Mouse (Mus musculus): ENCODE data around the gene Glo1. TPM values are rescaled to one million over a fixed set of nuclear protein-coding genes. Genes with fewer than 3 reads are reported as not detected.
"Not testable (repeated sequence)": the region's sequence is repeated elsewhere in the genome, so short reads cannot be mapped to it uniquely, and the experiment has no call there.

Gene Glo1
- polyA plus RNA-seq (2012; fragmentation: generic; extraction: Trizol): 122 TPM
- long read RNA-seq, experiment 1, full-length matches to known transcripts: 508 of 543 reads
- long read RNA-seq, experiment 1, partial matches to known transcripts: 12 of 543 reads
- long read RNA-seq, experiment 1, other reads (novel, unspliced or antisense): 23 of 543 reads
- long read RNA-seq, experiment 2, full-length matches to known transcripts: 1,487 of 1,514 reads
- long read RNA-seq, experiment 2, partial matches to known transcripts: 5 of 1,514 reads
- long read RNA-seq, experiment 2, other reads (novel, unspliced or antisense): 22 of 1,514 reads

DNA sequence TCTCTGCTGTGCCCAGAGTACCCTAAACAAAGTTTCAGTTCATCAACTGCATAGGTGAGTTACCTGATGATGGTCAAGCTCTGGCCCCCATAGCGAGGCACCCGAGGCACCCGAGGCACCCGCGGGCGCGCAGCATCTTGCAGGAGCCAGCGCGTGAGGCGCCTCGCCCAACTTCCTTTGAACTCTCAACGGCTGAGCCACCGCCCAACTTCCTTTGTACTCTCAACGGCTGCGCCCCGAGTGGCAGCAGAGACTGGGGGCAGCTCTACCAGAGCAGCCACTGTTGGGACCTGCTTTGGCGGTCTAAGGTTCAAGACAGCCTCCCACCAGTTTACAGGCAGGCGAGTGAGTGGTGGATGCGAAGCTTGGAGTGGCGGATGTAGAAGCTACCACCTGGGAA is at the start of gene Glo1:
Glo1 (minus strand) TSS at position 153 of the 400 bp plus-strand sequence.
- not testable (repeated sequence) for H3ac ChIP-seq (ENCODE audit: control insufficient read depth, insufficient read length, low read depth); H3K79me3 ChIP-seq (ENCODE audit: low read depth); H3K4me3 ChIP-seq (ENCODE audit: insufficient read depth, poor library complexity, severe bottlenecking); H3K27me3 ChIP-seq (ENCODE audit: control insufficient read depth, insufficient read depth, insufficient read length); H3K36me3 ChIP-seq (ENCODE audit: control insufficient read depth, insufficient read depth); H3K79me2 ChIP-seq (ENCODE audit: control insufficient read depth, insufficient read depth)

GRCm38 (mm10) chr17:30675021-30675740 is 48.5 kb upstream of the Glo1 start:
- Histone ChIP-seq H3K36me3 (ENCODE audit: control insufficient read depth, insufficient read depth) (no peaks in the 10 kb centered on the region), H3K79me2 (ENCODE audit: control insufficient read depth, insufficient read depth) (no peaks in the 10 kb centered on the region), H3K27me3 (ENCODE audit: control insufficient read depth, insufficient read depth, insufficient read length) (peaks cover 3% of the 10 kb centered on the region), H3K79me3 (ENCODE audit: low read depth) (no peaks in the 10 kb centered on the region), H3ac (ENCODE audit: control insufficient read depth, insufficient read length, low read depth) (no peak overlapping the region), H3K4me3 (ENCODE audit: insufficient read depth, poor library complexity, severe bottlenecking) (no peak overlapping the region)
- TF ChIP-seq FOSL1 (IDR thresholded peaks at IDR 0.05; ENCODE audit: insufficient read depth, low read length, poor library complexity, severe bottlenecking) (no peak), MYOD1 (IDR thresholded peaks at IDR 0.05; ENCODE audit: control insufficient read depth, insufficient read length, low read depth) (no peak), MAX (IDR thresholded peaks at IDR 0.05) (no peak), CTCF (IDR thresholded peaks at IDR 0.05; ENCODE audit: control insufficient read depth, insufficient read depth, insufficient read length) (no peak), MYOG (IDR thresholded peaks at IDR 0.05; ENCODE audit: control insufficient read depth, extremely low read depth, insufficient read length) (no peak), CEBPB (IDR thresholded peaks at IDR 0.05; ENCODE audit: low read depth) (no peak), USF1 (IDR thresholded peaks at IDR 0.05; ENCODE audit: low read depth) (no peak)

- Histone ChIP-seq H3K27me3 (ENCODE audit: control insufficient read depth, insufficient read depth, insufficient read length) (peaks cover 3% of the 10 kb centered on the region), H3K4me3 (ENCODE audit: insufficient read depth, poor library complexity, severe bottlenecking) (no peak overlapping the region), H3K36me3 (ENCODE audit: control insufficient read depth, insufficient read depth) (no peaks in the 10 kb centered on the region), H3ac (ENCODE audit: control insufficient read depth, insufficient read length, low read depth) (no peak overlapping the region), H3K79me3 (ENCODE audit: low read depth) (no peaks in the 10 kb centered on the region), H3K79me2 (ENCODE audit: control insufficient read depth, insufficient read depth) (no peaks in the 10 kb centered on the region)
- TF ChIP-seq MAX (IDR thresholded peaks at IDR 0.05) (no peak), CTCF (IDR thresholded peaks at IDR 0.05; ENCODE audit: control insufficient read depth, insufficient read depth, insufficient read length) (no peak), CEBPB (IDR thresholded peaks at IDR 0.05; ENCODE audit: low read depth) (no peak), MYOD1 (IDR thresholded peaks at IDR 0.05; ENCODE audit: control insufficient read depth, insufficient read length, low read depth) (no peak), MYOG (IDR thresholded peaks at IDR 0.05; ENCODE audit: control insufficient read depth, extremely low read depth, insufficient read length) (no peak), USF1 (IDR thresholded peaks at IDR 0.05; ENCODE audit: low read depth) (no peak), FOSL1 (IDR thresholded peaks at IDR 0.05; ENCODE audit: insufficient read depth, low read length, poor library complexity, severe bottlenecking) (no peak)
Observed at GRCm38 (mm10) chr17:30673023-30673422, 46.4 kb upstream of the Glo1 start.

DNA sequence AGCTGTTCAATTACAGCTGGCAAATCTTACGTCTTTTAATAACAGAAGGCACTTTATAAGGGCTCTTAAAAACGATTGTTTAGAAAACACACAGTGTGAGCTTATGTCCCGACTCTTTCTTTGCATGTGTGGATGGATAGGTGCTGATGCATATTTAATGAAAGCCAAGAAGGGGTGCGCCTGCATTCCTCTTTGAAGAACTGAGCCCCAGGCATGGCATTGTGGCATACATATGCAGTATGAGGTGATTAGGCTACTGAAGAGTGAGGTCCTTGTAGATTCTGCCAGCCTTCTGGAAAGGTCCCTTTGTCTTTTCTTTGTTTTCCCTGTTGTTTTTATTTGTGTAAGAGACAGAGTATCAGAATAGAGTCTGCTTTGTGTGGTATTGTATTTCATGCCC is 45.9 kb upstream of the Glo1 start:
- Histone ChIP-seq H3K79me2 (ENCODE audit: control insufficient read depth, insufficient read depth) (no peaks in the 10 kb centered on the region), H3K79me3 (ENCODE audit: low read depth) (no peaks in the 10 kb centered on the region), H3K4me3 (ENCODE audit: insufficient read depth, poor library complexity, severe bottlenecking) (no peak overlapping the region), H3K36me3 (ENCODE audit: control insufficient read depth, insufficient read depth) (no peaks in the 10 kb centered on the region), H3K27me3 (ENCODE audit: control insufficient read depth, insufficient read depth, insufficient read length) (peaks cover 3% of the 10 kb centered on the region), H3ac (ENCODE audit: control insufficient read depth, insufficient read length, low read depth) (no peak overlapping the region)
- no peak for TF ChIP-seq CTCF (IDR thresholded peaks at IDR 0.05; ENCODE audit: control insufficient read depth, insufficient read depth, insufficient read length)
- TF ChIP-seq USF1 (IDR thresholded peaks at IDR 0.05; ENCODE audit: low read depth): no peak
- TF ChIP-seq MAX (IDR thresholded peaks at IDR 0.05): no peak
- no peak for TF ChIP-seq FOSL1 (IDR thresholded peaks at IDR 0.05; ENCODE audit: insufficient read depth, low read length, poor library complexity, severe bottlenecking)
- no peak for TF ChIP-seq MYOG (IDR thresholded peaks at IDR 0.05; ENCODE audit: control insufficient read depth, extremely low read depth, insufficient read length)
- TF ChIP-seq MYOD1 (IDR thresholded peaks at IDR 0.05; ENCODE audit: control insufficient read depth, insufficient read length, low read depth): no peak
- no peak for TF ChIP-seq CEBPB (IDR thresholded peaks at IDR 0.05; ENCODE audit: low read depth)

DNA sequence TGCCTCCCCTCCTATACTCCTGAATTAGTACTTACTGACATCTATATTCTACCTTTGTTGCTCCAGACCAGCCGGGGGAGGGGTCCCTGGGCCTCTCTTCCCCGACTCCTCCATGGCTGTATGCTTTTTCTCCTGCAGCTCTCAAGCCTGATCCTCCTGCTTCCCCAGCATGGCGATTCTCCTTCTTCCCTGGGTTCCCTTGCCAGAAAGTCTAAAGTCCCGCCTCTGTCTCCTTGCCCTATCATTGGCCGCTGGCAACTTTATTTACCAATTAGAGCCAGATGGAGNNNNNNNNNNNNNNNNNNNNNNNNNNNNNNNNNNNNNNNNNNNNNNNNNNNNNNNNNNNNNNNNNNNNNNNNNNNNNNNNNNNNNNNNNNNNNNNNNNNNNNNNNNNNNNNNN is 38.2 kb upstream of the Glo1 start:
- H3K36me3 ChIP-seq (ENCODE audit: control insufficient read depth, insufficient read depth): no peaks in the 10 kb centered on the region
- no peaks in the 10 kb centered on the region for H3K79me3 ChIP-seq (ENCODE audit: low read depth)
- TF ChIP-seq USF1 (IDR thresholded peaks at IDR 0.05; ENCODE audit: low read depth) (no peak), MAX (IDR thresholded peaks at IDR 0.05) (no peak), MYOG (IDR thresholded peaks at IDR 0.05; ENCODE audit: control insufficient read depth, extremely low read depth, insufficient read length) (no peak), CEBPB (IDR thresholded peaks at IDR 0.05; ENCODE audit: low read depth) (no peak), MYOD1 (IDR thresholded peaks at IDR 0.05; ENCODE audit: control insufficient read depth, insufficient read length, low read depth) (no peak), FOSL1 (IDR thresholded peaks at IDR 0.05; ENCODE audit: insufficient read depth, low read length, poor library complexity, severe bottlenecking) (no peak), CTCF (IDR thresholded peaks at IDR 0.05; ENCODE audit: control insufficient read depth, insufficient read depth, insufficient read length) (no peak)
- H3K79me2 ChIP-seq (ENCODE audit: control insufficient read depth, insufficient read depth): no peaks in the 10 kb centered on the region
- peaks cover 13% of the 10 kb centered on the region for H3K27me3 ChIP-seq (ENCODE audit: control insufficient read depth, insufficient read depth, insufficient read length)
- H3K4me3 ChIP-seq (ENCODE audit: insufficient read depth, poor library complexity, severe bottlenecking): no peak overlapping the region
- no peak overlapping the region for H3ac ChIP-seq (ENCODE audit: control insufficient read depth, insufficient read length, low read depth)

Measured in C2C12 (cell line).